ENCODE assay signal across 8 mouse cellular contexts in genomic region chr1:138831309-138831708, GRCm38 (mm10). TPM values are rescaled to one million over a fixed set of nuclear protein-coding genes. Genes with fewer than 3 reads are reported as not detected.
DNase-seq lines count a peak whose midpoint lies in the region; ATAC-seq lines count a peak whose summit lies in the region.

No protein-coding gene starts in this region.

- no peaks in the 10 kb centered on the region for H3K4me1 ChIP-seq in heart, embryonic 15.5 days (replicated peaks)
- no peaks in the 10 kb centered on the region for H3K4me1 ChIP-seq in liver, embryonic 13.5 days (replicated peaks)

- no peaks in the 10 kb centered on the region for H3K36me3 ChIP-seq in heart, embryonic 15.5 days
- no peaks in the 10 kb centered on the region for H3K36me3 ChIP-seq in liver, embryonic 13.5 days

- H3K27ac ChIP-seq in heart, embryonic 15.5 days: no peak overlapping the region
- H3K27ac ChIP-seq in liver, embryonic 13.5 days: no peak overlapping the region

- peak overlapping the region; percentile 61 for H3K4me2 ChIP-seq in heart, embryonic 15.5 days
- H3K4me2 ChIP-seq in liver, embryonic 13.5 days: peak overlapping the region; percentile 67

- WGBS in heart, embryonic 15.5 days: 1% methylated on average over 16 of the region's 16 CpGs
- under 1% methylated on average over 16 of the region's 16 CpGs for WGBS in liver, embryonic 13.5 days (ENCODE audit: insufficient replicate concordance)

- no peak overlapping the region for H3K9ac ChIP-seq in heart, embryonic 15.5 days
- H3K9ac ChIP-seq in liver, embryonic 13.5 days: no peak overlapping the region

- H3K4me3 ChIP-seq in heart, embryonic 15.5 days: peak overlapping the region; percentile 41
- H3K4me3 ChIP-seq in liver, embryonic 13.5 days (replicated peaks): peak overlapping the region; percentile 50

- DNase-seq in ZHBTc4 (ENCODE audit: low read depth, low spot score): peak; percentile 42
- DNase-seq in liver, embryonic 13.5 days: peak; percentile 58
- peak; percentile 61 for DNase-seq in retina, postnatal 1 day
- no peak for DNase-seq in right cerebral cortex, postnatal 10 days (ENCODE audit: low spot score in 2 of 2)
- DNase-seq in right cerebral cortex, postnatal 14 days: no peak

- ATAC-seq in CD4-positive, CD25-positive, alpha-beta regulatory T cell, adult 4 months: peak; percentile 71
- no peak for ATAC-seq in heart, embryonic 15.5 days (replicated peaks; ENCODE audit: insufficient number of reproducible peaks, insufficient read depth, low FRiP score, low read depth)
- peak; percentile 88 for ATAC-seq in liver, embryonic 13.5 days (ENCODE audit: low read depth)
- no peak for ATAC-seq in frontal cortex, adult (ENCODE audit: low TSS enrichment)

- H3K9me3 ChIP-seq in heart, embryonic 15.5 days (replicated peaks): no peaks in the 10 kb centered on the region
- no peaks in the 10 kb centered on the region for H3K9me3 ChIP-seq in liver, embryonic 13.5 days (replicated peaks)

- H3K27me3 ChIP-seq in heart, embryonic 15.5 days: peaks cover 44% of the 10 kb centered on the region
- peaks cover 45% of the 10 kb centered on the region for H3K27me3 ChIP-seq in liver, embryonic 13.5 days

RNA-seq across cellular contexts. Expression of gene Lhx9, which starts 17.1 kb away (rescaled TPM):
- polyA plus RNA-seq in CD4-positive, CD25-positive, alpha-beta regulatory T cell, adult 4 months (2017; shearing (Covaris generic)): not detected
- polyA plus RNA-seq in heart, embryonic 15.5 days (2015; fragmentation: Nextera tagmentation; extraction: Ambion mirVana): 0.18 and 0.24 TPM in 2 replicates
- polyA plus RNA-seq in liver, embryonic 13.5 days (2015; fragmentation: Nextera tagmentation; extraction: Ambion mirVana): 0.14 and 0.21 TPM in 2 replicates

RNA-seq across cellular contexts. Expression of gene 2310009B15Rik, which starts 25.3 kb away (rescaled TPM):
- 10 to 100 TPM in 1 of 2 experiments, 1 to 10 TPM in 1; 9.9 to 15.9 TPM for polyA plus RNA-seq in CD4-positive, CD25-positive, alpha-beta regulatory T cell, adult 4 months (2017; shearing (Covaris generic))
- 25.5 and 29.1 TPM in 2 replicates for polyA plus RNA-seq in heart, embryonic 15.5 days (2015; fragmentation: Nextera tagmentation; extraction: Ambion mirVana)
- polyA plus RNA-seq in liver, embryonic 13.5 days (2015; fragmentation: Nextera tagmentation; extraction: Ambion mirVana): 16.9 and 17.1 TPM in 2 replicates

Comparison
In these comparisons a context has a peak if more than half of its experiments do, and no peak if none do; other contexts are left out.
1. ATAC-seq: peak in CD4-positive, CD25-positive, alpha-beta regulatory T cell, adult 4 months (single experiment) and liver, embryonic 13.5 days (single experiment); none in heart, embryonic 15.5 days (single experiment) and frontal cortex, adult (single experiment).
2. DNase-seq: peak in ZHBTc4 (single experiment), liver, embryonic 13.5 days (single experiment) and retina, postnatal 1 day (single experiment); none in right cerebral cortex, postnatal 10 days (0 of 2) and right cerebral cortex, postnatal 14 days (single experiment).